Mouse (Mus musculus) layer of hippocampus, adult 11-12 months (tissue): ENCODE measurements around the gene Pla2g2d.

Experiments
- DNase-seq: peaks from one replicate; pipeline ENCODE4 v3.0.0; 2022; ENCODE audit warnings: low spot score

Gene Pla2g2d

GRCm38 (mm10) chr4:138825751-138826567 lies 50.4 kb downstream of the Pla2g2d start:
- no peak for DNase-seq

GRCm38 (mm10) chr4:138827147-138827546 lies 51.6 kb downstream of the Pla2g2d start:
- no peak for DNase-seq
